Comparison of ENCODE assay signal across 8 mouse cellular contexts in genomic region chr2:33973213-33973834, GRCm38 (mm10).
DNase-seq lines count a peak whose midpoint lies in the region; ATAC-seq lines count a peak whose summit lies in the region.

No protein-coding gene starts in this region.

- H3K4me3 ChIP-seq in forebrain, embryonic 10.5 days, result no peak overlapping the region
- no peak overlapping the region for H3K4me3 ChIP-seq in heart, embryonic 15.5 days
- no peak overlapping the region for H3K4me3 ChIP-seq in liver, embryonic 13.5 days (replicated peaks)
- no peak overlapping the region for H3K4me3 ChIP-seq in neural tube, embryonic 14.5 days (ENCODE audit: low read depth, low read length)

- H3K4me2 ChIP-seq in heart, embryonic 15.5 days, result no peak overlapping the region
- no peak overlapping the region for H3K4me2 ChIP-seq in liver, embryonic 13.5 days
- H3K4me2 ChIP-seq in neural tube, embryonic 14.5 days (ENCODE audit: low read depth, low read length), result no peak overlapping the region

- peaks cover 33% of the 10 kb centered on the region for H3K27me3 ChIP-seq in forebrain, embryonic 10.5 days (ENCODE audit: poor library complexity, severe bottlenecking)
- H3K27me3 ChIP-seq in heart, embryonic 15.5 days, result 0 out of 2 replicates have a peak, but pooled peaks cover 7% of the 10 kb centered on the region
- H3K27me3 ChIP-seq in liver, embryonic 13.5 days, result 0 out of 2 replicates have a peak, but pooled peaks cover 3% of the 10 kb centered on the region
- no peaks in the 10 kb centered on the region for H3K27me3 ChIP-seq in neural tube, embryonic 14.5 days (ENCODE audit: control insufficient read depth, insufficient read depth, low read length)

- DNase-seq in CD8-positive naive resting alpha-beta T cell, adult 2 months (ENCODE audit: low read depth in 2 of 2, low spot score in 2 of 2), result peak; percentile 65 to 68
- DNase-seq in c-Kit-negative CD71-positive TER-119-positive erythroid progenitor cells, embryonic 14.5 days (ENCODE audit: low read depth, low spot score), result peak; percentile 44
- DNase-seq in forebrain, embryonic 10.5 days (ENCODE audit: extremely low spot score, low spot score), result peak; percentile 79
- DNase-seq in kidney, postnatal 10 days, result peak; percentile 86
- DNase-seq in liver, embryonic 13.5 days, result peak; percentile 42
- DNase-seq in telencephalon, adult 2 months (ENCODE audit: low read depth, low spot score), result peak; percentile 35

- H3K27ac ChIP-seq in forebrain, embryonic 10.5 days, result no peak overlapping the region
- no peak overlapping the region for H3K27ac ChIP-seq in heart, embryonic 15.5 days
- H3K27ac ChIP-seq in liver, embryonic 13.5 days, result no peak overlapping the region
- H3K27ac ChIP-seq in neural tube, embryonic 14.5 days (ENCODE audit: low read depth, low read length), result peak overlapping the region; percentile 52

- 0 out of 2 replicates have a peak, but pooled peaks have one; percentile 58 for ATAC-seq in heart, embryonic 15.5 days (replicated peaks; ENCODE audit: insufficient number of reproducible peaks, insufficient read depth, low FRiP score, low read depth)
- no peak for ATAC-seq in liver, embryonic 13.5 days (ENCODE audit: low read depth)
- ATAC-seq in neural tube, embryonic 14.5 days (ENCODE audit: low read depth), result peak; percentile 82

- H3K9ac ChIP-seq in heart, embryonic 15.5 days, result no peak overlapping the region
- H3K9ac ChIP-seq in liver, embryonic 13.5 days, result no peak overlapping the region
- H3K9ac ChIP-seq in neural tube, embryonic 14.5 days (replicated peaks; ENCODE audit: low read depth, low read length), result no peak overlapping the region

- 73% methylated on average over 4 of the region's 4 CpGs for WGBS in forebrain, embryonic 10.5 days
- 71% methylated on average over 4 of the region's 4 CpGs for WGBS in heart, embryonic 15.5 days
- 61% methylated on average over 4 of the region's 4 CpGs for WGBS in liver, embryonic 13.5 days (ENCODE audit: insufficient replicate concordance)
- 60% methylated on average over 4 of the region's 4 CpGs for WGBS in neural tube, embryonic 14.5 days

- no peaks in the 10 kb centered on the region for H3K36me3 ChIP-seq in forebrain, embryonic 10.5 days (replicated peaks)
- H3K36me3 ChIP-seq in heart, embryonic 15.5 days, result no peaks in the 10 kb centered on the region
- no peaks in the 10 kb centered on the region for H3K36me3 ChIP-seq in liver, embryonic 13.5 days
- no peaks in the 10 kb centered on the region for H3K36me3 ChIP-seq in neural tube, embryonic 14.5 days (ENCODE audit: control insufficient read depth, insufficient read depth, low read length)

- H3K9me3 ChIP-seq in forebrain, embryonic 10.5 days, result no peaks in the 10 kb centered on the region
- H3K9me3 ChIP-seq in heart, embryonic 15.5 days (replicated peaks), result no peaks in the 10 kb centered on the region
- H3K9me3 ChIP-seq in liver, embryonic 13.5 days (replicated peaks), result no peaks in the 10 kb centered on the region
- no peaks in the 10 kb centered on the region for H3K9me3 ChIP-seq in neural tube, embryonic 14.5 days (ENCODE audit: control insufficient read depth, low read length)

- peaks cover 28% of the 10 kb centered on the region for H3K4me1 ChIP-seq in forebrain, embryonic 10.5 days
- no peaks in the 10 kb centered on the region for H3K4me1 ChIP-seq in heart, embryonic 15.5 days (replicated peaks)
- H3K4me1 ChIP-seq in liver, embryonic 13.5 days (replicated peaks), result no peaks in the 10 kb centered on the region
- peaks cover 15% of the 10 kb centered on the region for H3K4me1 ChIP-seq in neural tube, embryonic 14.5 days (ENCODE audit: control insufficient read depth, insufficient read depth, low read length)

Comparison
In these comparisons a context has a peak if more than half of its experiments do, and no peak if none do; other contexts are left out.
1. DNase-seq: peak in every context shown above with its lines; median percentile 86 in kidney, postnatal 10 days; 79 in forebrain, embryonic 10.5 days; 66 in CD8-positive naive resting alpha-beta T cell, adult 2 months; 44 in c-Kit-negative CD71-positive TER-119-positive erythroid progenitor cells, embryonic 14.5 days; 42 in liver, embryonic 13.5 days; 35 in telencephalon, adult 2 months.